Mouse (Mus musculus): ENCODE results near the gene Gm43191. TPM values are rescaled to one million over a fixed set of nuclear protein-coding genes. Genes with fewer than 3 reads are reported as not detected.

The Gm43191 gene
- not detected in 2 replicates for polyA plus RNA-seq (2012; ENCODE audit: low replicate concordance)

DNA sequence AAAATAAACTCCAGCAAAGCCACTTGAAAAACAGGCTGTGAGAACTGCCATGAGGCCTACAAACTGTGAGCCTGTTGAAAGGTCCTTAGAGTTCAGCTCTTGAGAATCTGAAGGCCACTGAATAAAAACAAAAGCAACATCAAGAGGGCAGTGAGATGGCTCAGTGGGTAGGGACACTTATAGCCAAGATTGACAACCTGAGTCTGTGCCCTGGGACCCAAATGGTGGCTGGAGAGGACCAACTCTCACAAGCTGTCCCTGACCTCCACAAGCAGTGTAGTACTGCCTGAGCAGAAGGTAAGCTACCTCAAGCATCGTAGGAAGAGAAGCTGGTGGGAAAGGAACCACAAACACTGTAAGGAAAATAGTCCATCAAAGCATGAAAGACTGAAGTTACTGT, at the start of gene Gm43191:
Gene Gm43191 (minus strand): TSS at position 101 of the 400 bp plus-strand sequence.

DNA sequence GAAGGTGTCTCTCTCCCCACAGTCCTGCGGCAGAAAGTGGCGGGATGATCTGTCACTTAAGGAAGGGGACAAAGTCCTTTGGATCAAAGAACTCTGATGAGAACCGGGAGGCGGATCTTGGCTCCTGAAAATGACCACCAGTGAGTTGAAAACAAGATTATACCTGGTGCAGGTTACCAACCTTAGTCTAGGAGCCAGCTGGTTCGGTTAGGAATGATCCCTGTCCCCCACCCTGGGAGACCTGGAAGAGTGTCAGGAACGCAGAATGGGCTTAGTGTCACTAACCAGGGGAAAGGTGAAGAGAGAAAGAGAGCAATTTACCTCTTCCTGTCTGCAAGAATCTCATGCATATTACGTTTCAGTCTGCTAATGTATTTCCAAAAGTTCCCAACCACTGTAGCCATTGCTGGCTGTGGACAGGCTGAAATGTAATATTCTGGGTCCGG, 31.4 kb upstream of the Gm43191 start, which contains the start of gene Slc35a3:
Gene Slc35a3 (minus strand): TSS at position 396 of the 446 bp plus-strand sequence.

GRCm38 (mm10) chr3:116662463-116662863, 18.6 kb downstream of the Gm43191 start, which contains the start of gene Mfsd14a:
Gene Mfsd14a, minus strand, starts transcription at chr3:116662677.

GRCm38 (mm10) chr3:116614295-116614892, 66.7 kb downstream of the Gm43191 start, which contains the start of gene Trmt13:
Gene Trmt13, minus strand, starts transcription at chr3:116614587.

GRCm38 (mm10) chr3:116594728-116595602, 86.1 kb downstream of the Gm43191 start, which contains the start of gene Sass6:
Gene Sass6, plus strand, starts transcription at chr3:116594982.

Other genes with a start within 250 kb of the Gm43191 start
- 32.4 and 54.7 TPM in 2 replicates for gene Rtca, start 173.1 kb downstream of the Gm43191 start, polyA plus RNA-seq (2012; ENCODE audit: low replicate concordance)
- gene Dbt, start 168.2 kb downstream of the Gm43191 start, polyA plus RNA-seq (2012; ENCODE audit: low replicate concordance): 0.25 and 0.29 TPM in 2 replicates
- 0.11 TPM in 1 of 2 replicates, not detected in the other for gene Lrrc39, start 118.3 kb downstream of the Gm43191 start, polyA plus RNA-seq (2012; ENCODE audit: low replicate concordance)
- 3.8 and 15.6 TPM in 2 replicates for gene Sass6, start 86.3 kb downstream of the Gm43191 start, polyA plus RNA-seq (2012; ENCODE audit: low replicate concordance)
- 1.4 and 2.4 TPM in 2 replicates for gene Trmt13, start 66.7 kb downstream of the Gm43191 start, polyA plus RNA-seq (2012; ENCODE audit: low replicate concordance)
- 8.6 and 13.0 TPM in 2 replicates for gene Mfsd14a, start 18.6 kb downstream of the Gm43191 start, polyA plus RNA-seq (2012; ENCODE audit: low replicate concordance)
- 10.5 and 24.6 TPM in 2 replicates for gene Slc35a3, start 31.6 kb upstream of the Gm43191 start, polyA plus RNA-seq (2012; ENCODE audit: low replicate concordance)
- 0.42 and 0.79 TPM in 2 replicates for gene Agl, start 126.9 kb upstream of the Gm43191 start, polyA plus RNA-seq (2012; ENCODE audit: low replicate concordance)
- 4.7 and 21.2 TPM in 2 replicates for gene Frrs1, start 178.2 kb upstream of the Gm43191 start, polyA plus RNA-seq (2012; ENCODE audit: low replicate concordance)